Mouse (Mus musculus) cerebellum, adult 2 months (tissue): Measurements from ENCODE around the gene Pik3c2g.

Experiments used
- CTCF ChIP-seq: fragments of 200-500 bp; IDR thresholded peaks from 2 replicates; pipeline ENCODE4 v1.5.1; 2011; ENCODE audit warnings: low read depth, mild to moderate bottlenecking, control low read depth, low read length, moderate library complexity, borderline replicate concordance; ENCODE audit not compliant: insufficient read depth
- POLR2A ChIP-seq: fragments of 200-500 bp; IDR thresholded peaks from 2 replicates; pipeline ENCODE4 v1.6.1; 2011; ENCODE audit warnings: low read length, control low read depth, borderline replicate concordance; ENCODE audit not compliant: insufficient read depth

DNA sequence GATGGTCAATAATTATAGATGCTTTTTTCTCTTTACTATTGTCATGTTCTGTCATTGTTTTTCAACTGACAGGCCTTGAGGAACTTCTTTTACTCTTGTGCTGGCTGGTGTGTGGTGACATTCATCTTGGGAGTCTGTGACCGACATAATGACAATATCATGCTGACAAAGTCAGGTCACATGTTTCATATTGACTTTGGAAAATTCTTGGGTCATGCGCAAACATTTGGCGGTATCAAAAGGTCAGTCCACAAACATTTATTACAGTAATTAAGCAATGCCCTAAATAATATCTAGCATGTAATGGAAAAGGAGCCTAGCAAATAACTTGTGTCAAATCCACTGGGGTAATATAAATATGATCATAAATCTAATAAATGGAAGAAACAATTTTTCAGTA, 273.1 kb downstream of the Pik3c2g start:
- TF ChIP-seq POLR2A, result no peak
- no peak for TF ChIP-seq CTCF
